Mouse (Mus musculus) kidney, embryonic 14.5 days (tissue): ENCODE measurements at regions not wholly inside any gene's neighbourhood (a gene's known extent, or its start where the extent isn't known, plus 50 kb on each side); places are given as distances from the start of the nearest gene placed in this dataset.
"Not testable (repeated sequence)": the region's sequence is repeated elsewhere in the genome, so short reads cannot be mapped to it uniquely, and the experiment has no call there.

Source experiments
- ATAC-seq: fragments of 200-750 bp; cut with Nextera tagmentation; 2 replicates; pipeline ENCODE4 v1.8.0; 2017; ENCODE audit warnings: moderate number of reproducible peaks, mild to moderate bottlenecking, moderate TSS enrichment, moderate library complexity; ENCODE audit not compliant: low FRiP score, low TSS enrichment
- H3K27ac ChIP-seq: fragments of 300-500 bp; sonication (generic); 2 replicates; pipeline ENCODE4 v1.5.1; 2014; ENCODE audit warnings: low read depth, mild to moderate bottlenecking, low read length, moderate library complexity, mixed read lengths
- H3K27me3 ChIP-seq: fragments of 300-500 bp; sonication (generic); 2 replicates; pipeline ENCODE4 v1.6.1; 2014; ENCODE audit warnings: mild to moderate bottlenecking, low read length; ENCODE audit not compliant: control insufficient read depth, insufficient read depth
- H3K36me3 ChIP-seq: fragments of 300-500 bp; sonication (generic); 2 replicates; pipeline ENCODE4 v1.6.1; 2014; ENCODE audit warnings: low read length, mixed read lengths; ENCODE audit not compliant: control insufficient read depth, insufficient read depth
- H3K4me1 ChIP-seq: fragments of 300-500 bp; sonication (generic); 2 replicates; pipeline ENCODE4 v1.6.1; 2014; ENCODE audit warnings: low read length, mixed read lengths; ENCODE audit not compliant: control insufficient read depth, insufficient read depth
- H3K4me2 ChIP-seq: fragments of 300-500 bp; sonication (generic); replicated peaks from 2 replicates; pipeline ENCODE4 v1.6.1; 2014; ENCODE audit warnings: low read depth, mild to moderate bottlenecking, low read length
- H3K4me3 ChIP-seq: fragments of 300-500 bp; sonication (generic); 2 replicates; pipeline ENCODE4 v1.5.1; 2014; ENCODE audit warnings: mild to moderate bottlenecking, low read length
- H3K9ac ChIP-seq: fragments of 300-500 bp; sonication (generic); 2 replicates; pipeline ENCODE4 v1.6.1; 2014; ENCODE audit warnings: low read depth, mild to moderate bottlenecking, low read length, moderate library complexity
- H3K9me3 ChIP-seq: fragments of 300-500 bp; sonication (generic); 2 replicates; pipeline ENCODE4 v1.6.1; 2016; ENCODE audit warnings: low read length; ENCODE audit not compliant: control insufficient read depth
- WGBS: fragments of 180-500 bp; shearing (Covaris S2); extraction: QIAGEN DNeasy Blood & Tissue Kit; methylation state at CpG from one replicate; pipeline ENCODE4 v1.1.7; 2014; 5-methylcytosine and 5-hydroxymethylcytosine counted together

DNA sequence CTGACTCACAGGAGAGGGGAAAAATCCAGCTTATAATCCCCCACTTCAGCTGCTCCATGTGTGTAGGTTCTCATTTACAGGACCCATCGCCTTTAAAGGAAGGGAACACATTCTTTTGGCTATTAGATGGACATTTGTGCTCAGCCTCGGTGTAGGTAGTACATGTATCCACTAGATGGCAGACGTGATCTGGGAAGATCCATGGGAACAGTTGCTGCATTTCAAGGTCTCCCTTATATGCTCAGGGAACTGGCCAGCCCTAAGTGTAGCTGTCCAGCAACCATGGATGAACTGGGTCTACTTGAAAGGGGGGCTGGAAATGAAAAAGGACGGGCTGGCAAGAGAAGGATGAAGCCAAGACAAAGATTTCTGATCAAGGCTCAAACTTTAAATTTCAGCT, 124.0 kb downstream of the Akain1 start:
- no peaks in the 10 kb centered on the region for H3K36me3 ChIP-seq
- H3K27ac ChIP-seq: no peak overlapping the region
- 19% methylated on average over 4 of the region's 4 CpGs for WGBS
- no peaks in the 10 kb centered on the region for H3K4me1 ChIP-seq
- ATAC-seq: peak; percentile 82; the same call in 1 of the 2 replicates
- H3K9me3 ChIP-seq: no peaks in the 10 kb centered on the region
- no peak overlapping the region for H3K9ac ChIP-seq
- H3K4me3 ChIP-seq: no peak overlapping the region
- no peaks in the 10 kb centered on the region for H3K27me3 ChIP-seq
- no peak overlapping the region for H3K4me2 ChIP-seq

DNA sequence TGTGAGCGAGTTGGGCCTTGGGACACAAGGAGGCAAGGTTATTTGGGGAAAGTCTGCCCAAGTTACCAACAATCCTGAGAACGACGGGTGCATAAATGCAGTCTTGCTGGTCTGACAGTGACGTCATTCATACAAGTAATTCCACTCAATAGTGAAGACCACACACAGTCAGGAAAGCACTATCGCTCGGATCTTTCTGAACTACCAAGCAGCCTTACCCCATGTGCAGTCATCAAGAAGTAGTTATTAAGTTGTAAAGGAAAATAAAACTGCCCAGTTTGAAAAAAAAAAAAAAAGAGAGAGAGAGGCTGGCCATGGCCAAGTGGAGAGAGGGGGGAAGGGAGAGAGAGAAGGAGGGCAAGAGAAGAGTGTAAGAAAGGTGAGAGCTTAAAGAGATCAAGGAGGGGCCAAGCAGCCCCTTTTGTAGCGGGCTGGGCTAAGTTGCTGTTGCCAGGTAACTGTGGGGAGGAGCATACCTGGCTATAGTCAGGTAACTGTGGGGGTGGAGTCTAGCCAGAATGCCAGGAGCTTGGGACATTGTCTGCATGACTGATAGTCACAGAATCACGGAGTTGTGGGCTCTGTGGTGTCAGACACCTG, 132.0 kb downstream of the Akain1 start:
- ATAC-seq, H3K9ac ChIP-seq: not testable (repeated sequence)
- 58% methylated on average over 8 of the region's 8 CpGs for WGBS

DNA sequence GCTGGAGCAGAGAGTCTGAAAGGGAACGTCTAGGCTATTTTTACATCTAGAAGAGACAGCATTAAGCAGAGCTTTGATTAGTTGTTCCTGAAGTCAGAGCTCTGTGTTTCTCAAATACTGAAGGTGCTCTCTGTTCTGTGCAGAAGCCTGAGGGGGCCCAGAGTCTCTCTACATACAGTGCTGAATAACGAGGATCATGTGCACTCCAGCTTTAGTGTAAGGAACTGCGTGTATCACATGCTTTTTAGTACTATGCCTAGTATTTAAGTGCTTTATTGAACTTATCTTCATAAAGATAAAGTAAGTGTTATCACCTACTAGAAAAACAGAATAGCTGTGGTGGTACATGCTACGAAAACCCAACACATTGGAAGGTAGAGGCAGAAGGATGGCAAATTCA, 151.4 kb downstream of the Akain1 start:
- no peaks in the 10 kb centered on the region for H3K36me3 ChIP-seq
- ATAC-seq: no peak
- no peak overlapping the region for H3K4me3 ChIP-seq
- no peaks in the 10 kb centered on the region for H3K9me3 ChIP-seq
- H3K27ac ChIP-seq: no peak overlapping the region
- H3K4me2 ChIP-seq: no peak overlapping the region
- H3K27me3 ChIP-seq: no peaks in the 10 kb centered on the region
- H3K4me1 ChIP-seq: no peaks in the 10 kb centered on the region
- no peak overlapping the region for H3K9ac ChIP-seq
- WGBS: 64% methylated on average over 4 of the region's 4 CpGs

More for the DNA sequence above, 132.0 kb downstream of the Akain1 start:
- not testable (repeated sequence) for H3K4me1 ChIP-seq, H3K36me3 ChIP-seq, H3K4me3 ChIP-seq, H3K27ac ChIP-seq, H3K27me3 ChIP-seq, H3K4me2 ChIP-seq, H3K9me3 ChIP-seq

DNA sequence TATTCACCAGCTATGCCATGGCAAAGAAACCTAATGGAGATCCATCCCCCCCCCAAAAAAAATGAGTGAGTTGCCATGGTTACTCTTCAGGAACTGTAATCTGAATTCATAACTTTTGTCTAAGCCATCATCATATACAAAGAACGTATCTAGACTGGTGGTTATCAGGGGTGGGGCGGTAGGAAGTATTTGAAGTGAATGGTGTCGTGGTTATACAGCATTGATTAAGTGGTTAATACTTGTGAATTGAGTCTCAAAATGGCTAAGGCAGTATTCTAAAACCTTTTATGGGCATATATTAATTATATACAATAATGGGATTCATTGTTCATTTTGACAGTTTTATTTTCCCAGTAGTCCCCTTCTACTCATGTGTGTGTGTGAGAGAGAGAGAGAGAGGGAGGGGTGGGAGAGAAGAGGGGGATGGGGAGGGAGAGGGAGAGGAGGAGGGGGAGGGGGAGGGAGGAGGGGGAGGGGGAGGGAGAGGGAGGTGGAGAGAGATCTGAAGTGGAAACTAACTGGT, 158.7 kb downstream of the Akain1 start:
- no peak overlapping the region for H3K4me3 ChIP-seq
- H3K9ac ChIP-seq: no peak overlapping the region
- H3K27ac ChIP-seq: no peak overlapping the region
- H3K36me3 ChIP-seq: no peaks in the 10 kb centered on the region
- no peak overlapping the region for H3K4me2 ChIP-seq
- H3K9me3 ChIP-seq: no peaks in the 10 kb centered on the region
- no peaks in the 10 kb centered on the region for H3K4me1 ChIP-seq
- ATAC-seq: no peak
- no peaks in the 10 kb centered on the region for H3K27me3 ChIP-seq
- WGBS: 86% methylated on average over 3 of the region's 3 CpGs

DNA sequence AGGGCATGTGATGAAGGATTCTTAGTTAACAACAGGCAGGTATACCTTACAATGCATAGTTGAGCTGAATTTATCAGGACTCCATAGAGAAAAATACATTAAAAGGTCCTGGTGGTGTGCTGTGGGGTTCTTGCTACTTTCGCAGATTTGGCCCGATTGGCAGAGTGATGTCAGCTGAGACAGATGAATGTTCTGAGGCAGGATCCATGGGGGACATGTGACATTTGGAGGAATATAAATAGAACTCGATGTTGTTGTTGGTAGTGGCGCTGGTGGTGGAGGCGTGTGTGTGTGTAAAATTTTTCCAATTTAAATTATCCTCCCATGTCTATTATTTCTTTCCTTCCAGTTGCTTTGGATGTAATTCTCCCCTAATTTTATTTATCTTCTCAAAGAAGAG, 159.3 kb downstream of the Akain1 start:
- no peaks in the 10 kb centered on the region for H3K27me3 ChIP-seq
- WGBS: 93% methylated on average over 5 of the region's 5 CpGs
- H3K27ac ChIP-seq: no peak overlapping the region
- H3K4me3 ChIP-seq: no peak overlapping the region
- H3K9me3 ChIP-seq: no peaks in the 10 kb centered on the region
- ATAC-seq: no peak
- no peaks in the 10 kb centered on the region for H3K4me1 ChIP-seq
- H3K36me3 ChIP-seq: no peaks in the 10 kb centered on the region
- H3K4me2 ChIP-seq: no peak overlapping the region
- H3K9ac ChIP-seq: no peak overlapping the region

DNA sequence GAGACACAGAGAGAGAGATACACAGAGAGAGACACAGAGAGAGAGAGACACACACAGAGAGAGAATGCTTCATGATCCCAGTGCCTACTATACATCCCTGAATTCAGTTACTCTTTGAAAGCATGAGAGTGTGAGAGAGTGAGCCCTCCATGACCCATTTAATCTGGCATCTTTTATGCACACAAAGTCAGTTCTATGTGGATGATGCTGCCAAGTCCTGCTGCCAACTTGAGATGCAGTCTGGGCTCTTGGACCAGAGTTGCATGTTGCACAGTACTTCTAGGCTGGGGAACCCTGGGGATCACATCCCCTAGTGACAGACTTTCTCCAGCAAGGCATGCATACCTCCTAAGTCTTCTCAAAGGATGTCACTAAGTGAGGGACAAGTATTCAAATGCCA, 164.5 kb downstream of the Akain1 start:
- H3K9ac ChIP-seq: no peak overlapping the region
- H3K27me3 ChIP-seq: no peaks in the 10 kb centered on the region
- H3K36me3 ChIP-seq: no peaks in the 10 kb centered on the region
- no peak overlapping the region for H3K4me2 ChIP-seq
- H3K9me3 ChIP-seq: no peaks in the 10 kb centered on the region
- H3K4me3 ChIP-seq: no peak overlapping the region
- ATAC-seq: no peak
- no peak overlapping the region for H3K27ac ChIP-seq
- no peaks in the 10 kb centered on the region for H3K4me1 ChIP-seq

DNA sequence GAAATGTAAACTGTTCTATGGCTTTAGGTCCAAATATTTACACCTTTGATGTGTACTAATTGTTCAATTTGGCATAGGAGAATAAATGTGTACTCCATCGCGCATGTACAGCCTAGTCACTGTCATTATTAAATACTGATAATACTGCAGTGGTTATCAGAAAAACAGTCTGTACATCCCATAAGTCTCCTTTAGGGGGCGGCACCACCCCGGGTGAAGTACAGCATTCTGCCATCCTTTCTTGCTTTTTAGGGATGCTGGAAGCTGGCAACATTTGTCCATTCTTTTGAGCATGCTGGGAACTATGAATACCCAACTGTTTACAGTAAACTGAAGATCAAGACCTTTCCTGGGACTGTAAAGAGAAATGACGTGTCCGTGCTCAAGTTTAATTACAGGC, 165.6 kb downstream of the Akain1 start:
- 72% methylated on average over 6 of the region's 6 CpGs for WGBS
- no peak overlapping the region for H3K4me3 ChIP-seq
- no peak overlapping the region for H3K9ac ChIP-seq
- no peaks in the 10 kb centered on the region for H3K27me3 ChIP-seq
- no peak overlapping the region for H3K27ac ChIP-seq
- H3K36me3 ChIP-seq: no peaks in the 10 kb centered on the region
- H3K9me3 ChIP-seq: no peaks in the 10 kb centered on the region
- no peak overlapping the region for H3K4me2 ChIP-seq
- H3K4me1 ChIP-seq: no peaks in the 10 kb centered on the region
- ATAC-seq: no peak

DNA sequence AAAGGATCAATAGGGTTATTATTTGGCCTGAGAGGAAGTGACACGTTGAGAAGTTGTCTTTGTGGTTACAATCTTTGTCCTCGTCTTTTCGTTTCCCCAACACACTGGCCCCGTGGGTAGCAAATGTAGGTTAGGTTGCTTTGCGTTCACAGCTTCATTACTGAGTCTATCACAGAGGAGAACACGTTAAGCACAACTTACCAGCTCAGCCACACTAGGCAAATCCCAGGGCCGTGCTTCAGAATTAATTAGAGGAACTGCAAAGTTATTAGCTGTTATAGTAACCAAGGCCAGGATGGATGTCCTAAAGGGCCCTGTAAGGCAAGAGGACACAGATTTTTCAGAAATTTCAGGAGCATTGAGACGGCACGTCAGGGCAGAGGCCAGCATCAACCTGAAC, 166.3 kb downstream of the Akain1 start:
- H3K27me3 ChIP-seq: no peaks in the 10 kb centered on the region
- ATAC-seq: no peak

DNA sequence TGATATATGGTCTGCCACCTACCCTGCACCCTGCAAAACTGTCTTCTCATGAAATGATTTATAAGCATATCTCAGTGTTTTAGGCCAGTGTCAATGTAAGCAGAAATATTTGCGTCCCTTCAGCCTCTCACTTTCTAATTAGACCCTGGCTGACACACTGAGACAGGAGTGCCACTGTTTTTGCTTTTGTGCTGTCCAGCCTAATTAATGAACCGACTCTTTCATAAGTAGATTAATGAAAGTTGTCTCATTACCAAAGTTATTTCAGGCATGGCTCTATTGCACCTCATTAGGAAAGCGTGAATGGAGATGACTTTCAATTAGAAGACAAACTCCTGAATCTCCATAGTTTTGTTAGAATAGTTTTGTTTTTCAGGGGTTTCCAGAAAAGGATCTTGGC, 192.3 kb downstream of the Akain1 start:
- no peak overlapping the region for H3K4me2 ChIP-seq
- H3K4me3 ChIP-seq: no peak overlapping the region
- no peaks in the 10 kb centered on the region for H3K9me3 ChIP-seq
- WGBS: 40% methylated on average over 3 of the region's 3 CpGs
- H3K4me1 ChIP-seq: no peaks in the 10 kb centered on the region
- no peaks in the 10 kb centered on the region for H3K27me3 ChIP-seq
- no peak overlapping the region for H3K27ac ChIP-seq
- no peak overlapping the region for H3K9ac ChIP-seq
- H3K36me3 ChIP-seq: no peaks in the 10 kb centered on the region
- ATAC-seq: no peak

More for the DNA sequence above, 166.3 kb downstream of the Akain1 start:
- Histone ChIP-seq H3K9ac (no peak overlapping the region), H3K27ac (no peak overlapping the region), H3K36me3 (no peaks in the 10 kb centered on the region), H3K4me3 (no peak overlapping the region), H3K4me2 (no peak overlapping the region), H3K9me3 (no peaks in the 10 kb centered on the region), H3K4me1 (no peaks in the 10 kb centered on the region)
- 85% methylated on average over 9 of the region's 9 CpGs for WGBS
